Mouse (Mus musculus) cerebellum, adult 9-10 months (tissue): ENCODE measurements around the gene Tpd52l2.

Experiments used
- DNase-seq: peaks from one replicate; pipeline ENCODE4 v3.0.0; 2022

Tpd52l2 gene

GRCm38 (mm10) chr2:181496831-181497547 is at the start of gene Tpd52l2:
Gene Tpd52l2 (plus strand): TSS chr2:181497142.
- peak; percentile 95 for DNase-seq

GRCm38 (mm10) chr2:181452181-181452580 is 44.8 kb upstream of the Tpd52l2 start:
- peak; percentile 78 for DNase-seq

- no peak for DNase-seq
These were observed 43.7 kb upstream of the Tpd52l2 start for GRCm38 (mm10) chr2:181453274-181453673.

GRCm38 (mm10) chr2:181455899-181456298 is 41.0 kb upstream of the Tpd52l2 start:
- DNase-seq: peak; percentile 61

- no peak for DNase-seq
These were observed 39.1 kb upstream of the Tpd52l2 start for GRCm38 (mm10) chr2:181457831-181458230.

GRCm38 (mm10) chr2:181458411-181459152 is 38.4 kb upstream of the Tpd52l2 start:
- peak; percentile 68 for DNase-seq

- peak; percentile 82 for DNase-seq
These were observed 37.7 kb upstream of the Tpd52l2 start, which contains the start of gene Zbtb46 for GRCm38 (mm10) chr2:181459153-181459672. Gene Zbtb46 (minus strand): TSS chr2:181459426.

GRCm38 (mm10) chr2:181459673-181460621 is 37.0 kb upstream of the Tpd52l2 start:
- DNase-seq: peak; percentile 82

GRCm38 (mm10) chr2:181461536-181462100 is 35.3 kb upstream of the Tpd52l2 start:
- DNase-seq: peak; percentile 67

- no peak for DNase-seq
These were observed 34.3 kb upstream of the Tpd52l2 start for GRCm38 (mm10) chr2:181462604-181463003.

GRCm38 (mm10) chr2:181463008-181463738 is 33.8 kb upstream of the Tpd52l2 start:
- DNase-seq: peak; percentile 98

GRCm38 (mm10) chr2:181465423-181465822 is 31.5 kb upstream of the Tpd52l2 start:
- DNase-seq: peak; percentile 41

GRCm38 (mm10) chr2:181470285-181470684 is 26.7 kb upstream of the Tpd52l2 start:
- no peak for DNase-seq

- peak; percentile 45 for DNase-seq
These were observed 25.7 kb upstream of the Tpd52l2 start for GRCm38 (mm10) chr2:181471246-181471645.

GRCm38 (mm10) chr2:181472256-181472827 is 24.6 kb upstream of the Tpd52l2 start:
- no peak for DNase-seq

- no peak for DNase-seq
These were observed 13.8 kb upstream of the Tpd52l2 start for GRCm38 (mm10) chr2:181483120-181483519.

- DNase-seq: peak; percentile 74
These were observed 13.2 kb upstream of the Tpd52l2 start for GRCm38 (mm10) chr2:181483562-181484318.

- no peak for DNase-seq
These were observed 12.3 kb upstream of the Tpd52l2 start for GRCm38 (mm10) chr2:181484456-181485233.

- no peak for DNase-seq
These were observed 11.2 kb upstream of the Tpd52l2 start for GRCm38 (mm10) chr2:181485741-181486140.
